Mouse (Mus musculus) adrenal gland, adult 10 weeks (tissue): Measurements from ENCODE around the gene Hist1h2an. TPM values are rescaled to one million over a fixed set of nuclear protein-coding genes. Genes with fewer than 3 reads are reported as not detected.

Experiments
- polyA plus RNA-seq: library from polyadenylated mRNA; stranded (reverse); fragments of 350-450 nt; fragmentation: Illumina TruSeq; extraction: RNeasy Lipid Tissue Mini Kit (QIAGEN cat#74804); gene quantifications from one replicate; pipeline ENCODE4 v1.2.3, GENCODE M21; 2014; ENCODE audit warnings: low read depth, low replicate concordance

Gene Hist1h2an
- polyA plus RNA-seq: not detected

DNA sequence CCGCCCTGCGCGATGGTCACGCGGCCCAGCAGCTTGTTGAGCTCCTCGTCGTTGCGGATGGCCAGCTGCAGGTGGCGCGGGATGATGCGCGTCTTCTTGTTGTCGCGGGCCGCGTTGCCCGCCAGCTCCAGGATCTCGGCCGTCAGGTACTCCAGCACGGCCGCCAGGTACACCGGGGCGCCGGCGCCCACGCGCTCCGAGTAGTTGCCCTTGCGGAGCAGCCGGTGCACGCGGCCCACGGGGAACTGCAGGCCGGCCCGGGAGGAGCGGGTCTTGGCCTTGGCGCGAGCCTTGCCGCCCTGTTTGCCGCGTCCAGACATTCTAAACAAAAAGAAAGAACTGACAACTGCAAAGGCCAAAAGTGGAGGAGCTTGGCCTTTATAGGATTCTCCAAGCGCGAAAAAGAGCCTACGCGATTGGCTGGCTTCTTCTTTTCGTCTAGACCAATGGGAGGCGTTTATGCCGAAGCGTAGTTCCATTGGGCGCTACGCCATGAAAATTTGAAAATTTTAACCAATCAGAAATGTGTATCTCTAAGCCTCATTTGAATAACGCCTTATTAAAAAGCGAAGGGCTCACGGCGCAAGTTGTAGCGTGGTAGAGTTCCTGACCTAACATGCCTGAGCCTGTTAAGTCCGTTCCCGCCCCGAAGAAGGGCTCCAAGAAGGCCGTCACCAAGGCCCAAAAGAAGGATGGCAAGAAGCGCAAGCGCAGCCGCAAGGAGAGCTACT, at the start of gene Hist1h2an, which contains the start of gene Hist1h2bp:
Gene Hist1h2an, minus strand, starts transcription at position 320 of the 731 bp plus-strand sequence.
Gene Hist1h2bp, plus strand, starts transcription at position 563 of the 731 bp plus-strand sequence.

DNA sequence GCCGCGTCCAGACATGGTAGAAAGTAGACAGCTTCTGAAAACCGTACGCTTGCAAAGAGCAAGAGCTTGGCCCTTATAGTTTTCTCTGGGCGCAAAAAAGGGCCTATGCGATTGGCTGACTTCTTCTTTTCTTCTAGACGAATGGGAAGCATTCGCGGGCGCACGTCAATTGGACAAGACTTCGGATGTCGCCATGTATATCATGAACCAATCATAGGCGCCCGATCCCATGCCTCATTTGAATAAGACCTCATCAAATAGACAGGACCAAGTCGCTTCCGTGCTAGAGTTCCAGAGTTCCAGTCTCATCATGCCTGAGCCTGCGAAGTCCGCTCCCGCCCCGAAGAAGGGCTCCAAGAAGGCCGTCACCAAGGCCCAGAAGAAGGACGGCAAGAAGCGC, 46.4 kb upstream of the Hist1h2an start, which contains the start of the genes Hist1h2ap and Hist1h2br:
Gene Hist1h2ap, minus strand, starts transcription at position 47 of the 400 bp plus-strand sequence.
Gene Hist1h2br, plus strand, starts transcription at position 283 of the 400 bp plus-strand sequence.

DNA sequence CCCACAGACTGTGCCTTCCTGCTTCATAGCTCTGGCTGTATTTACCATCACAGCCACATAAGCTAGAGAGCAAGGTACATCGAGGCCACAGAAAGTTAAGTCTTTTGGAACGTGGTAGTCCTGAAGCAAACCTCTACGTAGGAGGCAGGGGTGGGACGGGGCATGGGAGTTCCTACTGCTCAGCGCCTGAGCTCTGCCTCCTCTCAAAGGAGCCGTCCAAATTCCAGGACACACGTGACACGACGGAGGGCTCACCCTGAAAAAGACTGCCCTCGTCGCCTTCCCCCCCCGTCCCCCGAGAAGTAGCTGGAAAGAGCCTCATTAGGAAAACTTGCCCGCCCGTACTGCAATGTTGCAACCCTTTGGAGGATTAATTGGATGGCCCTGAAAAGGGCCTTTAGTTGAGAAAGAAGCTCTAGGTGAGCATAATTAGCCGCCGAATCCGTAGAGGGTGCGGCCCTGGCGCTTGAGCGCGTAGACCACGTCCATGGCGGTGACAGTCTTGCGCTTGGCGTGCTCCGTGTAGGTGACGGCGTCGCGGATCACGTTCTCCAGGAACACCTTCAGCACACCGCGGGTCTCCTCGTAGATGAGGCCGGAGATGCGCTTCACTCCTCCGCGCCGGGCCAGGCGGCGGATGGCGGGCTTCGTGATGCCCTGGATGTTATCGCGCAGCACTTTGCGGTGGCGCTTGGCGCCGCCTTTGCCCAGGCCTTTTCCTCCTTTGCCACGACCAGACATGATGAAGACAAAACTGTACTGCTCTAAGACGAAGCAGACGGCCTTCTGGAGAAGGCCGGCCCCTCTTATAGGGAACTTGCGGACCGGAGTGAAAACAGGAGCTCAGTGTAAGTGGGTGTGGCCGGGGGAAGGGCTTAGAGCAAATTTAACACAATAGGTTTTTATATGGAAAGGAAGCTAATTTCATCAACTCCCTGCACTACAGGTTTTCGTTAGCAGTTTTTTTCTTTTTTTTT, 44.7 kb upstream of the Hist1h2an start, which contains the start of gene Hist1h4n:
Gene Hist1h4n, minus strand, starts transcription at position 779 of the 977 bp plus-strand sequence.

DNA sequence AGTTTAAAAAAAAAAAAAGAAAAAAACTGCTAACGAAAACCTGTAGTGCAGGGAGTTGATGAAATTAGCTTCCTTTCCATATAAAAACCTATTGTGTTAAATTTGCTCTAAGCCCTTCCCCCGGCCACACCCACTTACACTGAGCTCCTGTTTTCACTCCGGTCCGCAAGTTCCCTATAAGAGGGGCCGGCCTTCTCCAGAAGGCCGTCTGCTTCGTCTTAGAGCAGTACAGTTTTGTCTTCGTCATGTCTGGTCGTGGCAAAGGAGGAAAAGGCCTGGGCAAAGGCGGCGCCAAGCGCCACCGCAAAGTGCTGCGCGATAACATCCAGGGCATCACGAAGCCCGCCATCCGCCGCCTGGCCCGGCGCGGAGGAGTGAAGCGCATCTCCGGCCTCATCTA, 24.5 kb upstream of the Hist1h2an start, which contains the start of gene Hist1h4m:
Gene Hist1h4m, plus strand, starts transcription at position 208 of the 400 bp plus-strand sequence.

DNA sequence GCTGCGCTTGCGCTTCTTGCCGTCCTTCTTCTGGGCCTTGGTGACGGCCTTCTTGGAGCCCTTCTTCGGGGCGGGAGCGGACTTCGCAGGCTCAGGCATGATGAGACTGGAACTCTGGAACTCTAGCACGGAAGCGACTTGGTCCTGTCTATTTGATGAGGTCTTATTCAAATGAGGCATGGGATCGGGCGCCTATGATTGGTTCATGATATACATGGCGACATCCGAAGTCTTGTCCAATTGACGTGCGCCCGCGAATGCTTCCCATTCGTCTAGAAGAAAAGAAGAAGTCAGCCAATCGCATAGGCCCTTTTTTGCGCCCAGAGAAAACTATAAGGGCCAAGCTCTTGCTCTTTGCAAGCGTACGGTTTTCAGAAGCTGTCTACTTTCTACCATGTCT, 23.1 kb upstream of the Hist1h2an start, which contains the start of the genes Hist1h2bq and Hist1h2ao:
Gene Hist1h2bq, minus strand, starts transcription at position 125 of the 400 bp plus-strand sequence.
Gene Hist1h2ao, plus strand, starts transcription at position 393 of the 400 bp plus-strand sequence.

DNA sequence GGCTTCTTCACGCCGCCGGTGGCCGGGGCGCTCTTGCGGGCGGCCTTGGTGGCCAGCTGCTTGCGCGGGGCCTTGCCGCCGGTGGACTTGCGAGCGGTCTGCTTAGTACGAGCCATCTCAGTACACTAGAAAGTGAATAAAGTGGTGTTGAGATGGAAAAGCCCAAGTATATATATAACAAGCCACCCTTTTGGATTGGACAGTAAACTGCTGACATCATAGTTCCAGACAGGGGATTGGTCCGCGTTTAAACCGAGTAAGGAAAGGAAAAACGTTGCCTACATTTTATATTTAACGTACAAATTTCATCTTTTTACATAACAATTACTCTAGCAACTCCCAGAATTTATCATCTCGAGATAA, 3.8 kb downstream of the Hist1h2an start, which contains the start of gene Hist1h3i:
Gene Hist1h3i, minus strand, starts transcription at position 116 of the 363 bp plus-strand sequence.

DNA sequence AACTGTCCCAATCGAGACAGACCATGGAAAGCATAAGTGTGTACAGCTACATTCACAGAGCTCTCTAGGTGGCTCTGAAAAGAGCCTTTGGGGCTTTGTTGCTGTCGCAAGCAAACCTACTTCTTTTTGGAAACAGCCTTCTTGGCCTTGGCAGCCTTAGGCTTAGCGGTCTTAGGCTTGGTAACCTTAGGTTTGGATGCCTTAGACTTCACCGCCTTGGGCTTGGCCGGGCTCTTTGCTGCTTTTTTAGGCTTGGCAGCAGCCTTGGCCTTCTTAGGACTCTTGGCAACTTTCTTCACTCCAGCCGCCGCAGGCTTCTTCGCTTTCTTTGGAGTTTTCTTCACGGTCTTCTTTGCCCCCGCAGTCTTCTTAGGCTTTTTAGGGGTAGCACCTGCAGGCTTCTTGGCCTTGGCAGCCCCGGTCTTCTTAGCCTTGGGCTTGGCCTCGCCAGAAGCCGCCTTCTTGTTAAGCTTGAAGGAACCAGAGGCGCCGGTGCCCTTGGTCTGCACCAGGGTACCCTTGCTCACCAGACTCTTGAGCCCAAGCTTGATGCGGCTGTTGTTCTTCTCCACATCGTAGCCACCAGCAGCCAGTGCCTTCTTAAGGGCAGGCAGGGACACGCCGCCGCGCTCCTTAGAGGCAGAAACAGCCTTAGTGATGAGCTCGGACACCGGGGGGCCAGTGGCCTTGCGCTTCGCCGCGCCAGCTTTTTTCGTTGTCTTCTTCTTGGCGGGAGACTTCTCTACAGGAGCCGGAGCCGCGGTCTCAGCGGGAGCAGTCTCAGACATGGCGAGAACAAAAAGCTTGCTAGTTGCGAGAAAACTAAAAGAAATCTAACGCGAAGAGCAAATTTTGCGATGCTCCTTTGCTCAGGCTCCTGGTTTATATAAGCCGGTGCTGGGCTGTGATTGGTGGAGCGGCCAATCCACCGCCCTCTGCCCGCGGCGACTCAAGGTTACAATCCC, 7.0 kb downstream of the Hist1h2an start, which contains the start of gene Hist1h1b:
Gene Hist1h1b, minus strand, starts transcription at position 859 of the 965 bp plus-strand sequence.

DNA sequence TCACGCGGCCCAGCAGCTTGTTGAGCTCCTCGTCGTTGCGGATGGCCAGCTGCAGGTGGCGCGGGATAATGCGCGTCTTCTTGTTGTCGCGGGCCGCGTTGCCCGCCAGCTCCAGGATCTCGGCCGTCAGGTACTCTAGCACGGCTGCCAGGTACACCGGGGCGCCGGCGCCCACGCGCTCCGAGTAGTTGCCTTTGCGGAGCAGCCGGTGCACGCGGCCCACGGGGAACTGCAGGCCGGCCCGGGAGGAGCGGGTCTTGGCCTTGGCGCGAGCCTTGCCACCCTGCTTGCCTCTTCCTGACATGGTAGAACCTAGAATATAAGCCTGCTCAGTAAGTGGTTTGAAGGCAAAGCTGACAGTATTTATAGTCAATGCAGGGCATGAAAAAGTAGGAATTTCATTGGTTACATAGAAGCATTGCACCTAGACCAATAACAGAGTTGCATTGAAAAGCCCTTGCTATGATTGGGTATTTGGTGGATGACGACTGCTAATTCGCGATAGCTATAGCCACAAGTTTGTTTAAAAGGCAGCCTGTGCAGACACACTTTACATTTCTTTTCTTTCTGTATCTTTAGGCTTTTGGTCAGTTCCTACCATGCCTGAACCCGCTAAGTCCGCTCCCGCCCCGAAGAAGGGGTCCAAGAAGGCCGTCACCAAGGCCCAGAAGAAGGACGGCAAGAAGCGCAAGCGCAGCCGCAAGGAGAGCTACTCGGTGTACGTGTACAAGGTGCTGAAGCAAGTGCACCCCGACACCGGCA, 33.3 kb downstream of the Hist1h2an start, which contains the start of the genes Hist1h2ak and Hist1h2bn:
Gene Hist1h2ak, minus strand, starts transcription at position 304 of the 762 bp plus-strand sequence.
Gene Hist1h2bn, plus strand, starts transcription at position 600 of the 762 bp plus-strand sequence.

DNA sequence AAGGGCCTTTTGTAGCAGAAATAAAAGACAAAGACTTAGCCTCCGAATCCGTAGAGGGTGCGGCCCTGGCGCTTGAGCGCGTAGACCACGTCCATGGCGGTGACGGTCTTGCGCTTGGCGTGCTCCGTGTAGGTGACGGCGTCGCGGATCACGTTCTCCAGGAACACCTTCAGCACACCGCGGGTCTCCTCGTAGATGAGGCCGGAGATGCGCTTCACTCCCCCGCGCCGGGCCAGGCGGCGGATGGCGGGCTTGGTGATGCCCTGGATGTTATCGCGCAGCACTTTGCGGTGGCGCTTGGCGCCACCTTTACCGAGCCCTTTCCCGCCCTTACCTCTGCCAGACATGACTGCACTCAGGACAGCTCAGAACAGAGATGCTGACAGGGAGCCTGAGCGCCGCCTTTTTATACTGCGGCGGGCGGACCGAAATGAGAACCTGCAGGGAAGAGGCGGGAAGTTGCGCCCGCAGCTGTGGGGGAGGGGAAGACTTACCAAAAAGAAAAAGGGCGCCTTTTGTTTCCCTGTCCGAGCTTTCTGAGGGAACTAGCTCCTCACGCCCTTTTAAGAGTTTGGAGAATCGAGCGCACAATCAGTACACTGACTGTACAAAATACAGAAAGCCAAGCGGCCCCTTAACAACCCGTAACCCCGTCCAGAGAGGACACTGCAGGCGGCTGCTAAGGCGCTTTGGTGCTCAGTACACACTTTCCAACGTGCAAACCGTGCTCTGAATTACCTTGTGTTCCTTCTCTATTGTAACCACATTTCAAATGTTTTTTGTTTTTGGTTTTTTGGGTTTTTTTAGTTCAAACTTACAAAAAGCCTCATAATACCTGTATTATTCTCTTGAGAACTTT, 36.6 kb downstream of the Hist1h2an start, which contains the start of gene Hist1h4k:
Gene Hist1h4k, minus strand, starts transcription at position 347 of the 859 bp plus-strand sequence.

Other genes with a start within 250 kb of the Hist1h2an start
- not detected for gene Olfr1366, start 244.4 kb downstream of the Hist1h2an start, polyA plus RNA-seq
- gene Olfr1535, start 227.3 kb downstream of the Hist1h2an start, polyA plus RNA-seq: not detected
- gene Olfr1364, start 205.5 kb downstream of the Hist1h2an start, polyA plus RNA-seq: not detected
- gene Olfr1362, start 173.2 kb downstream of the Hist1h2an start, polyA plus RNA-seq: not detected
- not detected for gene Olfr11, start 144.7 kb downstream of the Hist1h2an start, polyA plus RNA-seq
- not detected for gene Olfr1361, start 123.8 kb downstream of the Hist1h2an start, polyA plus RNA-seq
- gene Olfr1360, start 109.8 kb downstream of the Hist1h2an start, polyA plus RNA-seq: not detected
- gene Olfr1359, start 89.1 kb downstream of the Hist1h2an start, polyA plus RNA-seq: not detected
- not detected for gene Hist1h2bl, start 71.1 kb downstream of the Hist1h2an start, polyA plus RNA-seq
- not detected for gene Hist1h2ai, start 70.8 kb downstream of the Hist1h2an start, polyA plus RNA-seq
- not detected for gene Hist1h3h, start 69.6 kb downstream of the Hist1h2an start, polyA plus RNA-seq
- gene Hist1h2bm, start 65.2 kb downstream of the Hist1h2an start, polyA plus RNA-seq: not detected
- not detected for gene Hist1h4j, start 52.2 kb downstream of the Hist1h2an start, polyA plus RNA-seq
- gene Hist1h4k, start 36.7 kb downstream of the Hist1h2an start, polyA plus RNA-seq: not detected
- gene Hist1h2ak, start 33.4 kb downstream of the Hist1h2an start, polyA plus RNA-seq: not detected
- gene Hist1h2bn, start 33.1 kb downstream of the Hist1h2an start, polyA plus RNA-seq: not detected
- gene Hist1h1b, start 6.6 kb downstream of the Hist1h2an start, polyA plus RNA-seq: not detected
- not detected for gene Hist1h3i, start 3.8 kb downstream of the Hist1h2an start, polyA plus RNA-seq
- not detected for gene Hist1h2bp, start 243 bp upstream of the Hist1h2an start, polyA plus RNA-seq
- gene Hist1h2bq, start 23.0 kb upstream of the Hist1h2an start, polyA plus RNA-seq: not detected
- not detected for gene Hist1h2ao, start 23.2 kb upstream of the Hist1h2an start, polyA plus RNA-seq
- gene Hist1h4m, start 24.5 kb upstream of the Hist1h2an start, polyA plus RNA-seq: not detected
- gene Hist1h4n, start 45.0 kb upstream of the Hist1h2an start, polyA plus RNA-seq: not detected
- not detected for gene Hist1h2ap, start 46.3 kb upstream of the Hist1h2an start, polyA plus RNA-seq
- 1.2 TPM for gene Hist1h2br, start 46.5 kb upstream of the Hist1h2an start, polyA plus RNA-seq
- 2.9 TPM for gene Zfp184, start 157.9 kb upstream of the Hist1h2an start, polyA plus RNA-seq
- not detected for gene Pom121l2, start 194.0 kb upstream of the Hist1h2an start, polyA plus RNA-seq
- gene Prss16, start 222.5 kb upstream of the Hist1h2an start, polyA plus RNA-seq: 0.35 TPM
- gene Hist1h2ah, start 248.3 kb upstream of the Hist1h2an start, polyA plus RNA-seq: not detected
- gene Hist1h2bk, start 248.7 kb upstream of the Hist1h2an start, polyA plus RNA-seq: not detected